Mouse (Mus musculus): ENCODE data around the gene Mcu. TPM values are rescaled to one million over a fixed set of nuclear protein-coding genes. Genes with fewer than 3 reads are reported as not detected.

Mcu gene
- polyA plus RNA-seq, 1 experiment, result 48.8 TPM

DNA sequence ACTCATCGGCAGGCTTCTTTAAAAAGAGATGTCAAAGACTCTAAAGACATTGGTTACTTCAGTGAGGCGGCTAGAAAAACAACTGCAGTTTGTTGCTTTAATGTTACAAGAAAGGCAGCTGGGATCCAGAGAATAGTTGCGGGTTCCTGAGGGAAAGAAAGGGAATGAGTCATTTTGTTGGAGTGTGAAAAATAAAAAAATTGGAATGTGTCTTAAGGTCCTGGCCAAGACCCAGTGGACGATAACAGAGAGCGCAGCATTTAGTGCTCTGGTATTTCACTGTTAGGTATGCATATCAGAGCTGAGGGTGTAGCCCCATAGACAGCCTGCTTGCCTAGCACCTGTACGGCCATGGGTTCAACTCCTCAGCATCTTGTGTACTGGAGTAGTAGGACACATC, 22.1 kb upstream of the Mcu start:
- Histone ChIP-seq H3K27ac (ENCODE audit: insufficient read depth, low read length) (peak overlapping the region; percentile 89), H3K4me3 (ENCODE audit: insufficient read depth, low read length) (peak overlapping the region; percentile 6; the same call in 1 of the 2 replicates), H3K4me1 (ENCODE audit: control insufficient read depth, insufficient read depth, low read length) (peaks cover 14% of the 10 kb centered on the region)
- TF ChIP-seq POLR2A (IDR thresholded peaks at IDR 0.05; ENCODE audit: low read depth, low read length) (no peak), CTCF (IDR thresholded peaks at IDR 0.05; ENCODE audit: borderline replicate concordance, insufficient read depth, low read length) (no peak)

DNA sequence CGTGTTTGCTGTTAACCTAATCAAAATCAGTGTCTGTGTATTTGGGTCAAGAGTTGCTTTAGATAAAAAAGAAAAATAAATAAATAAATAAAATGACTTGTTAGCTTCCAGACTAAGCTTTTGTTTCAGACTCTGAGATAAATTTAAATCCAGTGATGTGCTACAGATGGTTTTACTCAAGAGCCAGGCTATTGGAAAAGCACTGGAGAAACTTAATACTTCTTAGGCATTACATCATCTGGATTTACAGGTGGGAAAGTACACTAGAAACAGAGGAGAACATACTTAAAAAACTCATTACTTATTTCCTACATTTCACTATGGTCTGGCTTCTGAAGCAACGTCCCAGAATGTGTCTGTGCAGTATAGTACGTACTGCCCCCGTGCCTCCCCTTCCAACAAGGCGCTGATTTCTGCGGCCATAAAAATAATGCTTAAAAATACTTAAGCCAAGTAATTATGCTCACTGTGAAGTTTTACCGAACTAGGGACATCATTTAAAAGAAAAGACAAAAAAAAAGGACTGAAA, 21.2 kb upstream of the Mcu start:
- Histone ChIP-seq H3K27ac (ENCODE audit: insufficient read depth, low read length) (peak overlapping the region; percentile 89), H3K4me3 (ENCODE audit: insufficient read depth, low read length) (no peak overlapping the region; the same call in 1 of the 2 replicates), H3K4me1 (ENCODE audit: control insufficient read depth, insufficient read depth, low read length) (peaks cover 14% of the 10 kb centered on the region)
- TF ChIP-seq CTCF (IDR thresholded peaks at IDR 0.05; ENCODE audit: borderline replicate concordance, insufficient read depth, low read length) (no peak), POLR2A (IDR thresholded peaks at IDR 0.05; ENCODE audit: low read depth, low read length) (no peak)

- Histone ChIP-seq H3K27ac (ENCODE audit: insufficient read depth, low read length) (peak overlapping the region; percentile 88), H3K4me1 (ENCODE audit: control insufficient read depth, insufficient read depth, low read length) (peaks cover 14% of the 10 kb centered on the region), H3K4me3 (ENCODE audit: insufficient read depth, low read length) (peak overlapping the region; percentile 32)
- TF ChIP-seq CTCF (IDR thresholded peaks at IDR 0.05; ENCODE audit: borderline replicate concordance, insufficient read depth, low read length) (no peak), POLR2A (IDR thresholded peaks at IDR 0.05; ENCODE audit: low read depth, low read length) (peak; percentile 47; the same call in 1 of the 2 replicates)
Measured at GRCm38 (mm10) chr10:59636751-59637533, 20.4 kb upstream of the Mcu start.

- H3K4me3 ChIP-seq (ENCODE audit: insufficient read depth, low read length), result no peak overlapping the region
- peaks cover 14% of the 10 kb centered on the region for H3K4me1 ChIP-seq (ENCODE audit: control insufficient read depth, insufficient read depth, low read length)
- H3K27ac ChIP-seq (ENCODE audit: insufficient read depth, low read length), result no peak overlapping the region
- TF ChIP-seq POLR2A (IDR thresholded peaks at IDR 0.05; ENCODE audit: low read depth, low read length) (no peak), CTCF (IDR thresholded peaks at IDR 0.05; ENCODE audit: borderline replicate concordance, insufficient read depth, low read length) (no peak)
Measured at GRCm38 (mm10) chr10:59636048-59636447, 19.6 kb upstream of the Mcu start.

DNA sequence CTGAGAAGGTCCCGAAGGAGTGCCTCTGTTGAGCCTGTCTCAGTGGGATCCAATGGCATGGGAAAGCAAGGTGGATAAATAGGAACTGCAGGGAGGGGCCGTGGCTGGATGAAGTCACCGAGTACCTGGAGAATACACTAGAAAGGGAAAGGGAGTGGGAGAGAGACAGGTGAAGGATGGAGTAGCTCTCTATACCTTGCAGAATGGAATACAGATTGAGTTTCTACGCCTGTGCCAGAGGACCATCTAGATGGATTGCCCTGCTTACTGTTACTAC, 13.0 kb upstream of the Mcu start:
- Histone ChIP-seq H3K4me3 (ENCODE audit: insufficient read depth, low read length) (no peak overlapping the region), H3K27ac (ENCODE audit: insufficient read depth, low read length) (no peak overlapping the region), H3K4me1 (ENCODE audit: control insufficient read depth, insufficient read depth, low read length) (no peaks in the 10 kb centered on the region)
- TF ChIP-seq CTCF (IDR thresholded peaks at IDR 0.05; ENCODE audit: borderline replicate concordance, insufficient read depth, low read length) (no peak), POLR2A (IDR thresholded peaks at IDR 0.05; ENCODE audit: low read depth, low read length) (no peak)

DNA sequence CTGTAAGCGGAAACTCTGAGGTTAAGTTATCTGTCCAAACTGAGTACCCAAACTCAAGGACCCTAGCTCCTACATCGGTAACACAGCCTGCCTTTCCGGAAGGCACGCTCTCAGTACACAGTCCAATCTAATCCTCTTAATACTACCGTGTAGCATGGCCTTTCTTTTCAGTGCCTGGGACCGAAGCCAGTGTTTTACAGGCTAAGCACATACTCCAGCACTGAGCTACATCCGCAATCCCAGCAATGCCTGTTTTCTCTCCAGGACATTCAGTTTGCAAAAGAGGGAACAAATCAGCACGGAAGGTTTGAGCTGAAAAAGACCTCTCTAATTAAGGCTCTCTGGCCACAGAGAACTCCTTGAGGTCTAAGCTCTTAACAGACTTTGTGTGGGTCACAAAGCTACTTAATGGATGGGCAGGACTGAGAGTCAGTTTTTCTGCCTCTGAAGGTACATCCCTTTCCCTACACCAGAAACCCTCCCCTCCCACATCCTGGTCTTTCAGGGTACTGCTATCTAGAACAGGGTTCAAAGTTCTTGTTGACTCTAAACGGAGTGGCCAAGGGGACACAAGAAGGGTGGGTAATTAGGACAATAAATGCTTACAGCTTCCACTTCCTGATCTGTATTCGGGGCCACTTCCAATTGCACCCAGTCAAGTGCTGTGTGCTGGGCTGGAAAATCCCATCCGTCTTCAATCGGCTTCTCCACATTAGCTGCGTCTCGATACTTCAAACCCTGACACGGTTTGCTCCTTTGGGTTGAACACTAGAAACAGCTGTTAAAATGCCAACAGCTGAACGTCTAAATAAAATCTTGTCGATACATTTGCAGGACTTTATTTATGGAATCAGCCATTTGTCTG, 12.4 kb upstream of the Mcu start:
- H3K27ac ChIP-seq (ENCODE audit: insufficient read depth, low read length), result no peak overlapping the region
- no peak for TF ChIP-seq CTCF (IDR thresholded peaks at IDR 0.05; ENCODE audit: borderline replicate concordance, insufficient read depth, low read length)
- TF ChIP-seq POLR2A (IDR thresholded peaks at IDR 0.05; ENCODE audit: low read depth, low read length), result no peak

GRCm38 (mm10) chr10:59623496-59623895, 7.0 kb upstream of the Mcu start:
- H3K27ac ChIP-seq (ENCODE audit: insufficient read depth, low read length), result no peak overlapping the region
- no peak for TF ChIP-seq CTCF (IDR thresholded peaks at IDR 0.05; ENCODE audit: borderline replicate concordance, insufficient read depth, low read length)

More for the DNA sequence above, 12.4 kb upstream of the Mcu start:
- Histone ChIP-seq H3K4me3 (ENCODE audit: insufficient read depth, low read length) (no peak overlapping the region), H3K4me1 (ENCODE audit: control insufficient read depth, insufficient read depth, low read length) (no peaks in the 10 kb centered on the region)

DNA sequence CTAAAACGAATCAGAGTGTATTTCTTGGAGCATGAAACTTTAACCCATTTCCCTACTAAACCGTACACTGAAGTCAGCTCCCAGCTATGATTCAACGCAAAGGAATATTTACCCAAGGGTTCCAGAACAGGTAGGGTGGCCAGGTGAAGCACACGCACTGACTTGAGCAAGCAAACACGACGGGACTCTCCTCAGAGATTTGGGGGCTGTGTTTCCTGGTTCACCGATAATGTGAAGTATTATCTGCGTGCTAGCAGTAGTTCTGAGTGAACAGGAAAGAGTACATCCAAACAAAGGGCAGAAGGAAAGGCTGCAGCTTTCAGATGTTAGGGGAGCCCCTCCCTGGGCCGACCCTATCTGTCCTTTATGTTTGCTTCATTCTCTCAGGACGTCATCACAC, 4.9 kb upstream of the Mcu start:
- no peak overlapping the region for H3K4me3 ChIP-seq (ENCODE audit: insufficient read depth, low read length)
- H3K27ac ChIP-seq (ENCODE audit: insufficient read depth, low read length), result no peak overlapping the region
- no peaks in the 10 kb centered on the region for H3K4me1 ChIP-seq (ENCODE audit: control insufficient read depth, insufficient read depth, low read length)
- no peak for TF ChIP-seq POLR2A (IDR thresholded peaks at IDR 0.05; ENCODE audit: low read depth, low read length)

More at GRCm38 (mm10) chr10:59623496-59623895, 7.0 kb upstream of the Mcu start:
- H3K4me3 ChIP-seq (ENCODE audit: insufficient read depth, low read length), result no peak overlapping the region
- no peaks in the 10 kb centered on the region for H3K4me1 ChIP-seq (ENCODE audit: control insufficient read depth, insufficient read depth, low read length)

GRCm38 (mm10) chr10:59617776-59618175, 1.3 kb upstream of the Mcu start:
- H3K4me3 ChIP-seq (ENCODE audit: insufficient read depth, low read length), result no peak overlapping the region
- TF ChIP-seq CTCF (IDR thresholded peaks at IDR 0.05; ENCODE audit: borderline replicate concordance, insufficient read depth, low read length), result no peak
- TF ChIP-seq POLR2A (IDR thresholded peaks at IDR 0.05; ENCODE audit: low read depth, low read length), result no peak
- no peak overlapping the region for H3K27ac ChIP-seq (ENCODE audit: insufficient read depth, low read length)

More at GRCm38 (mm10) chr10:59617776-59618175, 1.3 kb upstream of the Mcu start:
- H3K4me1 ChIP-seq (ENCODE audit: control insufficient read depth, insufficient read depth, low read length), result peaks cover 3% of the 10 kb centered on the region
